Mouse (Mus musculus) small intestine, adult 2 months (tissue): ENCODE measurements around the gene Ckap2l. TPM values are rescaled to one million over a fixed set of nuclear protein-coding genes. Genes with fewer than 3 reads are reported as not detected.

Experiments used
- H3K27ac ChIP-seq: fragments of 200-500 bp; 2 replicates; pipeline ENCODE4 v1.5.1; 2012; ENCODE audit warnings: low read depth, low read length, control low read depth, inconsistent platforms; ENCODE audit not compliant: insufficient read depth
- H3K27me3 ChIP-seq: fragments of 200-500 bp; 2 replicates; pipeline ENCODE4 v1.6.1; 2012; ENCODE audit warnings: mild to moderate bottlenecking, moderate library complexity, low read length, inconsistent platforms; ENCODE audit not compliant: control insufficient read depth, insufficient read depth
- H3K36me3 ChIP-seq: fragments of 200-500 bp; 2 replicates; pipeline ENCODE4 v1.6.1; 2012; ENCODE audit warnings: mild to moderate bottlenecking, low read length, control low read depth, inconsistent platforms; ENCODE audit not compliant: control insufficient read depth, insufficient read depth
- H3K4me1 ChIP-seq: fragments of 200-500 bp; 2 replicates; pipeline ENCODE4 v1.6.1; 2012; ENCODE audit warnings: low read length, inconsistent platforms, mixed read lengths; ENCODE audit not compliant: control insufficient read depth, insufficient read depth, insufficient read length
- H3K4me3 ChIP-seq: fragments of 200-500 bp; 2 replicates; pipeline ENCODE4 v1.5.1; 2012; ENCODE audit warnings: low read depth, mild to moderate bottlenecking, control low read depth, inconsistent platforms, low read length, moderate library complexity
- CTCF ChIP-seq: fragments of 200-500 bp; IDR thresholded peaks from 2 replicates; pipeline ENCODE4 v1.5.1; 2012; ENCODE audit warnings: low read depth, mild to moderate bottlenecking, control low read depth, inconsistent platforms, low read length, moderate library complexity, mixed read lengths; ENCODE audit not compliant: insufficient replicate concordance, insufficient read length; ENCODE audit errors: extremely low read depth
- POLR2A ChIP-seq: fragments of 200-500 bp; IDR thresholded peaks from 2 replicates; pipeline ENCODE4 v1.6.1; 2012; ENCODE audit warnings: low read depth, mild to moderate bottlenecking, control low read depth, inconsistent platforms, low read length, moderate library complexity
- WGBS: fragments of 180-500 bp; shearing (Covaris S2); methylation state at CpG from one replicate; pipeline ENCODE4 v1.1.7; 2018; 5-methylcytosine and 5-hydroxymethylcytosine counted together
- polyA plus RNA-seq: library from polyadenylated mRNA; depleted of rRNA; stranded (reverse); fragments of >200 nt; gene quantifications from 2 replicates; pipeline ENCODE4 v1.2.3, GENCODE M21; 2012

The Ckap2l gene
- polyA plus RNA-seq, 1 experiment: 0.91 TPM

DNA sequence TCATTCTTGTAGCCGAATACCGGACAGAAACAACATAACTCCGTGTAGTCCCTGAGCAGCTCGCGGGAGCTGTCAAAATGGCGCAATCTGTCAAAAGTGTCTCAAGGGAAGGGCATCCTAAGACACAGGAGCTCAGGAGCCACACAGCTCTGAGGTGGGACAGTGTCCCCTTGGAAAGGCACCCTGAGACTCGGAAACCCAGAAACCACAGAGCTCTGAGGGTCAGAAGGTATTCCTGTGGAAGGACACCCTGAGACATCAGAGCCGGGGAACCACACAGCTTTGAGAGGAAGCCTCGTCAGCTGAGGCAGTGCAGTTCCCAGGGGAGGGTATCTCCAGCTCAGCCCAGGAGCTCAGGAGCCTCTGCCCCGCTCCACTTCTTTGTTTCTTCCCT is 574 bp upstream of the Ckap2l start:
- TF ChIP-seq CTCF: no peak
- no peak; the same call in 1 of the 2 replicates for TF ChIP-seq POLR2A
- WGBS: 2% methylated on average over 10 of the region's 10 CpGs
- Histone ChIP-seq H3K27me3 (no peaks in the 10 kb centered on the region), H3K4me1 (no peaks in the 10 kb centered on the region), H3K4me3 (peak overlapping the region; percentile 92), H3K36me3 (no peaks in the 10 kb centered on the region), H3K27ac (peak overlapping the region; percentile 79)

DNA sequence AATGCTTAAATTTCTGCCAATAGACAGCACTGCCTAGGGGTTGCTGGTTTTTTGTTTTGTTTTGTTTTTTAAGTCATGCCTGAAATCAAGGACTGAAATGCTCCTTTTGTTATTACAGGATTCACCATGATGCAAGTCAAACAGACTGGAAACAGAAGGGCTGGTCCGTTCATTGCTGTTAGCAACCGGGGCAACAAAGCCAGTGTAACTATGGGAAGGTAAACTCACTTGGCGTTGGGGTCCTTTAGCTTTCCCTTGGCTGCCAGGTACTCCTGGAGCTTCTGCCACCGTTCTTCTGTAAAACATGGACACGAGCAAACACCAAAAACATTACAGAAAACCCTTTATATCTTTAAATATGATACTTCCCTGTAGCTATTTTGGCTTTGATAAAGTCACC is 926 bp downstream of the Ckap2l start:
- Histone ChIP-seq H3K27ac (no peak overlapping the region), H3K4me3 (no peak overlapping the region), H3K4me1 (no peaks in the 10 kb centered on the region), H3K27me3 (no peaks in the 10 kb centered on the region), H3K36me3 (no peaks in the 10 kb centered on the region)
- WGBS: 35% methylated on average over 5 of the region's 5 CpGs
- TF ChIP-seq POLR2A: no peak
- TF ChIP-seq CTCF: no peak

DNA sequence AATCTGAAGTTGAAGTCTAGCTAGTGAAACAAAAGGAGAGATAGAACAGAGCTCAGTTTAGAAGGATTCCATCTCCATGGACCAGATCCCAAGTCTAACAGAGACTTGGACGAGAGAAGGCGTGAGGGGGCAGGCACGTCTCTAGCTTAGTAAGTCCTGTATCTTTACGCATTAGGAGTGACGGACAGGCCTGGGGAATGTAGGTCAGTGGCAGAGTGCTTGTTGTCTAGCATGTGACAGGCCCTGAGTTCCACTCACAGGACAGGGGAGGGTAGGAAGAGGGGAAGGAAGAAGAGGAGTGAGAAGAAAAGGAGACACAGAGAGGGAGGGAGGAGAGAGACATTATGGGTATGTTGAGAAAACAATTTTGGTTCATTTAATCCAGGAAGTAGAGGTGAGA is 1.9 kb downstream of the Ckap2l start:
- Histone ChIP-seq H3K27ac (no peak overlapping the region), H3K4me3 (no peak overlapping the region), H3K36me3 (no peaks in the 10 kb centered on the region), H3K4me1 (no peaks in the 10 kb centered on the region), H3K27me3 (no peaks in the 10 kb centered on the region)
- TF ChIP-seq CTCF (no peak), POLR2A (no peak)
- WGBS: 96% methylated on average over 5 of the region's 5 CpGs

DNA sequence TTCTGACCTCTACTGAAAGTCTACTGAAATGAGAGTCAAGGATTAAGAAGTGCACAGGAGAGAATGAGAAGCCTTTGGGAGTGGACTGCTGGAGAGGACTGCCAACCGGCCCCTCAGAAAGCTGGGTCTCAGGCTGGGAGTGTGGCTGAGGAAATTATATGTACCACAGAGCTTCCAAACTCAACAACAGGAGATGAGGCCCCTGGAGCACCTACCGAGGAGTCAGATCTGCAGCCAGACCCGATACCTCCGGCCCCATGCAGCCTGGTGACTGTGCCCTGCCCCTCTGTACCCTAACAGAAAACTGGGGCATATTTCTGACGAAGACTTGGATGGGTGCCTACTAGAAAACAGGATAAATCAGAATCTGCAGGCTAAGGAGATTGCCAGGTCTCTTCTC is 23.2 kb downstream of the Ckap2l start:
- Histone ChIP-seq H3K27me3 (no peaks in the 10 kb centered on the region), H3K4me1 (no peaks in the 10 kb centered on the region), H3K36me3 (peaks cover 31% of the 10 kb centered on the region), H3K27ac (no peak overlapping the region), H3K4me3 (no peak overlapping the region)
- 92% methylated on average over 5 of the region's 5 CpGs for whole genome bisulfite sequencing
- no peak for TF ChIP-seq POLR2A
- TF ChIP-seq CTCF: no peak

DNA sequence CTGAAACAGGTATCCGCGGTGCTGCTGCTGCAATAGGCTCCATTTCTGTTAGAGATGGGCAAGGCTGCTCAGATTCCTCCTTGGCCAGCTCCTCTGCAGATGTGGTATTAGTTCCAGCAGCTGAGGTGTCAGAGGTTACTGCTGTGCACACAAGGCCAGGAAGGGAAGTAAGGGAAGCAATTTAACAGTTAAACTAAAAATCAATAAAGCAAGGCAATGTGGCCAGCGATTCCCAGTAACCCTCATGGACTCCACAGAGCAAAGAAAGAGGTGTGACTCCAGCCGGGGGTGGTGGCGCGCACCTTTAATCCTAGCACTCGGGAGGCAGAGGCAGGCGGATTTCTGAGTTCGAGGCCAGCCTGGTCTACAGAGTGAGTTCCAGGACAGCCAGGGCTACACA is 26.4 kb downstream of the Ckap2l start:
- H3K27ac ChIP-seq: no peak overlapping the region
- TF ChIP-seq POLR2A: no peak
- TF ChIP-seq CTCF: no peak
- H3K27me3 ChIP-seq: no peaks in the 10 kb centered on the region
- no peak overlapping the region for H3K4me3 ChIP-seq
- 72% methylated on average over 9 of the region's 9 CpGs for WGBS
- H3K36me3 ChIP-seq: peaks cover 25% of the 10 kb centered on the region
- no peaks in the 10 kb centered on the region for H3K4me1 ChIP-seq

DNA sequence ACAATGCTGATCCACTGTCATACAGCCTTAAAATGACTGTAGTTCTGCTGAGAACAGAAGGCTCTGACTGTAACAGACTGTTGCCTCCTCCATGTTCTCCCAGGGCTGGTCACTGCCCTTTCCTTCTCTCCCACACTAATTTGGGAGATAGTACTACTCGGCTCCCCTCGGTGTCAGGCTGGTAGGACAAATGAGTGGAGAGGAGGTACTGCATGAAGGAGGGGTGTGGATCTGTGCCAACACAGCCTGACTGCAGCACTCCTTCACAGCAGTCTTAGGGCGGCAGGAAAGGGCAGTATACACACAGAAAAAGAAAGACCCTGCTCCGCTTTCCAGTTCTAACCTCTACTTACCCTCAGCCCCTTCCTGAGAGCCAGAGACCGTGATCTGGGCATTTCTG is 27.0 kb downstream of the Ckap2l start:
- Histone ChIP-seq H3K27me3 (no peaks in the 10 kb centered on the region), H3K27ac (no peak overlapping the region), H3K4me3 (no peak overlapping the region), H3K36me3 (peaks cover 22% of the 10 kb centered on the region), H3K4me1 (no peaks in the 10 kb centered on the region)
- 85% methylated on average over 5 of the region's 5 CpGs for WGBS
- TF ChIP-seq CTCF: no peak
- no peak for TF ChIP-seq POLR2A

DNA sequence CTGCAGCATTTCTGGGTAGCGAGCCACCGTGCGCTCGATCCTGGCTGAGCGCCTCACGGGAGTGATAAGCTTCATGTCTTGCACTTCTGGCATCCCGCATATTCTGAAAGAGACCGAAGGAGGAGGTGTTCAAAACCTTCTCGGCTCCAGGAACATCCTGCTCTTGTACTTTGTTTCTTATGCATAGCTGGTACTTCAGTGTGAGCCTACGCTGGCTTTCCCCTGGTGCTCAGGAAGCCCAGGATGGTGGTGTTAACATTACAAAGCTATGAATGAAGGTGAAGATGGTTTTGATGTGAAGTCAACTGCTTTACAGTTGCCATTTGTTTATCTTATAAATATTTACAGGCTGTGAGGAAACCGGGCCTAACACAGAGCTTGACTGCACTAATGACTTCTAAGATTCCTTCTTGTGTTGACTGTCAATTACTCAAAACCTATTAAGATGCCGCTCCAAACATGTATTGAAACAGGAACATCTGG is 27.8 kb downstream of the Ckap2l start:
- H3K36me3 ChIP-seq: peaks cover 20% of the 10 kb centered on the region
- 91% methylated on average over 12 of the region's 12 CpGs for WGBS

DNA sequence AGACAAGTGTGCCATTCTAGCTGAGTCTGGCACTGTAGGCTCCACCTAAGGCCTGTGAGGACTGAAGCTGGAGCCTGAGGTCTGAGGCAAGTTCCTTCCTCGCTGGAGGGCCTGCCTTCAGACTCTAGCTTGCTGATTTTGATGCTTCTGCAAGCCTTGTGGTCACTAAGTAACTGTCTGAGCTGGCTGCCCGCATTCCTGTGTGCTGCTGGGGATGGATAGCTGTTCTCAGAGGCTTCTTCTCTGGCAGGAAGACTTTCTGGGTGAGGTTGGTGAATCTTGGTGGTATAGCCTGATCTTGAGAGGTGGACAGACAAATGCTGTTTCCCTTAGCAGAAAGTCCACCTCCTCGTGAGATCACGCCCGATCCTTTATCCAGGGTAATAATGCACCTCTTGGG is 29.3 kb downstream of the Ckap2l start:
- WGBS: 95% methylated on average over 5 of the region's 5 CpGs
- peaks cover 12% of the 10 kb centered on the region for H3K36me3 ChIP-seq

More for the DNA sequence above, 27.8 kb downstream of the Ckap2l start:
- no peak for TF ChIP-seq CTCF
- TF ChIP-seq POLR2A: no peak
- Histone ChIP-seq H3K27me3 (no peaks in the 10 kb centered on the region), H3K4me1 (no peaks in the 10 kb centered on the region), H3K27ac (no peak overlapping the region), H3K4me3 (no peak overlapping the region)

More for the DNA sequence above, 29.3 kb downstream of the Ckap2l start:
- Histone ChIP-seq H3K27ac (no peak overlapping the region), H3K4me3 (no peak overlapping the region), H3K27me3 (no peaks in the 10 kb centered on the region), H3K4me1 (no peaks in the 10 kb centered on the region)
- TF ChIP-seq POLR2A (no peak), CTCF (no peak)
